Mouse (Mus musculus) embryo, embryonic 9.5 days (tissue): Measurements from ENCODE around the gene Olfr996.
"Not testable (repeated sequence)": the region's sequence is repeated elsewhere in the genome, so short reads cannot be mapped to it uniquely, and the experiment has no call there.

Experiments
- DNase-seq: peaks from one replicate; pipeline ENCODE4 v3.0.0-alpha.2; 2017; ENCODE audit errors: extremely low spot score

Gene Olfr996

DNA sequence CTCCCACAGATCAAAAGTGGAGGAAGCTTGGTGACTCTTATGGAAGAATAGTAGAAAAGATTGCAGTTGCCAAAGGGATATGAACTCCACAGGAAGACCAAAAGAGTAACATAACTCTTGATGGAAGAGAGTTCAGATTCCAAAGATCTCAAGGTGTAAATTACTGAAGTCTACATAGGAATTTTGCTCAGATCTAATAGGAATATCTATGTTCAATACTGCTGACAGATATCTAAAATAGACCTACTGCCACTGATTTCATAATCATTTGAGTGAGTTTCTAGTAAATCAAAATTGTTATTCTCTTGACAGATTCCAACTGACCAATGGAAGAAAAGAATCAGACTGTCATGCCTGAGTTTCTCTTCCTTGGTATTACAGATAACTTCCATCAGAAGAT lies at the start of gene Olfr996:
Gene Olfr996 (plus strand): TSS at position 301 of the 400 bp plus-strand sequence.
- DNase-seq: no peak

DNA sequence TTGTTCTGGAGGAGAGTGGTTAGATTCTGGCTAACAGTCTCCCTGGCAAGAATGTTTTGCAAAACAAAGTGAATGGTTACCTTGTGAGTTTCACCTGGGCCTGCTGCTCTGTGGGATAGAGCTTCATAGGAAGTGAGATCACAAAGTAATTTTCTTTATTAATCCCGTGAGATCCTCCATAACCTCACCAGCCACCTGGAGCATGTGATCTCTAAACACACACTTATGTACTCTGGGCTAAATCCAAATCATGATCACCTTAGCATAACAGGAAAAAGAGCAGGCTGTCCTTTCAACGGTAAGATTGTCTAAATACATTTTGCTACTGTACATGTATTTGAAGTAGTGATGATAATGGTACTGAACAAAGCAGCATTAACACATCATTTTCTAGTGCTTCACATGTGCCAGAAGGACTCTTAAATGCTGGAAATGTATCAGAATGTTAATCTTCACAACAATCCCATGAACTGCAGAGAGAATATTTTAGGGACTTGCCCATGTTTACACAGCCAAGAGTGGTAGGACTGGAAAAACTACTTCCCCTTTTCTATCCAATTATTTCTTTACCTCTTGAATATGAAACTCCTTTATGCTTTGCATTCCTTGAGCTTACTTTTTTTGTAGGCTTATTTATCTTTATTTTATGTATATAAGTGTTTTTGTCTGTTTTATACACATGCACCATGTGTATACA lies 46.8 kb upstream of the Olfr996 start:
- no peak for DNase-seq

DNA sequence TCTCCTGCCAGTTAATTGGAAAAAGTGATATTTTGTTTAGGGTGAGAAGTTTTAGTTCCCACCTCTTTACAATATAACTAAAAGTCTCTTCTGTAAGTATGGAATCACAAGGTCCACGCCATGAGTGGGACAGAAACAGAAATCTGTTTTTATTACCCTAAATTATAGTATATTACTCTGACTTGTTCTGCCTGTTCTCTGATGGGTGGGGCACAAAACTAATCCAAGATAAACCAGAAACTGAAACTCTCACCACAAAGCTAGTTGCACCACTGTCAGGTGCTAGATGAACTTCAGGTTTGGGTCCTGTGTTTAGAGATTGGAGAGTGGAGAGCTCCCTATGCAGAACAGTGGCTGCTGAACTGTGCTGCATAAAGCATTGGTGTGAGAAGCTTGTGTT lies 45.1 kb upstream of the Olfr996 start:
- no peak for DNase-seq

DNA sequence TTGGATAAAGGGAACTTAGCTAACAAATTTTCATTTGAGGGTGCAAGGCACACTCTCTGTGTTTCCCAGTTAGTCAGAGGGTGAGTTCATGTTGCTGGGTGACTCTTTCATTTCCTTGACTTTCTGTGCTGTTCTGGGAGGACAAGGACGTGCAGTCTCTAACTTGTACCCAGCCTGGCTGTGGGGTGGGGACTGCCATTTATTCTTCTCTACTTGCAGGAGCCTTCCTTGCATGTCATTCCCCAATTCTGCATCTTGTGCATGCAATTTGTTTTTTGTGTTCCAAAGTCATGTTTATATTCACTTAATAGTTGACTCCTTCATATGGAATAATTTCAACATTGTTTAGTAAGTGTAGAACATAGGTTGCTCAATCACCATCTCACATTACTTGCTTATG lies 24.2 kb upstream of the Olfr996 start:
- DNase-seq: no peak

DNA sequence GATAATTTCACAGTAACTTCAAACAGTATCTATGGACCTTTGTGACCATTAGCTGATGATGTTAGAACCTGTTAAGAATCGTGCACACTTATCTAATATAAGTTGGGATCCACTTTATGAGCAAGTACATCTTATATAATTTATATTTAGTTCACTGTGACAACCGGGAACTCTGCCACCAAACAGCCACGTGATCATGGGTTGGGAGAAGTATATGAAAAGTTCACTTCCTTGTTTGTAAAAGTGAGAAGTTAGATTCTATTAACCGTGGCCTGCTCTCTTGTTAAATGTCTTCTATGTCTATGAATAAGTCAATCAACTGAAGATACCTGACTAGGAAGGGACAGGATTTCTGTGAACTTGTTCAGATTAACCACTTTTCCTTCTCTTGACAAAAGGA lies 18.8 kb upstream of the Olfr996 start:
- DNase-seq: no peak

DNA sequence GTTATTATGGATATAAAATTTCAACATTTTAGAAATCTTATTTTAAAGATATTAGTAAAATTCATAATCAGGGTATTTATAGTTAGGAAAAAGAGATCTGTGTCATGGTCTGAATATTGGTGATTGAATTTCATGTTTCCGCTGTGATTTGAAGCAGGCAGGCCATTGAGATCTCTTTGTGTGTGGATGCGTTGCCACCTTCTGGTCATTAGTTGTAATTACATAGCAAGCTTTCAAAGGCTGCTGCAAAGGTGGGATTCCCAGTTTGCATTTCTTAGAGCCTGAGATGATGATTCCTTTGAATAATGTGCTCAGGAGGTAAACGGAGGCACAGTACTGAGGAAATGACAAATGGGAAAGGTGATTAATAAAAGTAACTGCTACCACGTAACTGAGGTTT lies 17.8 kb upstream of the Olfr996 start:
- DNase-seq: peak; percentile 34

DNA sequence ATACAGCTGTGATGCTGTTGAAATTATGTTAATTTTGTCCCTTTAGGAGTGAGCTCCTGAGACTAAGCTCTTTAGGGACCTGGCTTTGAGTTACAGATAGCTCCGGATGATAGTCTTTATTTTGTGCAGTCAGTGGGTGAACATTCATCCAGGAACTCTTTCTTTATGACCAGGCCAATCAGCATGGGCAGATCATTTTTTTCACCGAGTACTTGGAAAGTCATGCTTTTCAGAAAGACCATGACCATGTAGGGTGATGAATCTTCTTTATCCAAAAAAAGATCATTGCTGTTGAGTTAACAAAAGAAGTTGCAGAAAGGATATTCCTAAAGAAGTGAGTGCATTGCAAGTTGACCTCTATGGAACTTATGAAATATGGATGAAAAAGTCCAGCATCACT lies 9.6 kb downstream of the Olfr996 start, which contains the start of gene Olfr998:
Gene Olfr998 (plus strand): TSS at position 301 of the 400 bp plus-strand sequence.
- not testable (repeated sequence) for DNase-seq

DNA sequence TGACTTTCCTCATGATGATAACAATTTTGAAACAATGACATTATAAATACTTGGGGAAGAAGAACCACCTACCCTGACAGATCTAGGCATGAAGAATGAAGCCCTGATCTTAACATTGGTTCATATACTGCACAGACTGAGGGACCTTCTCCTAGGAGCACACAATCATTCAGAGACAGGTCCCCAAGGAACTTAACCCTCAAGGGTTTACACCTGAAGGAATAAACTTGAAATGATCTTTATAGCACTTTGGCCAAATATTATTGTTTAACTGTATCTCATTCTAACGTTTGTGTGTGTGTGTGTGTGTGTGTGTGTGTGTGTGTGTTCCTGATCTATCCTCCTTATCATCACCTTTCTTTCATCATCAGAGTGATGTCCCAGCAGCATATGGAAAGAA lies 32.8 kb downstream of the Olfr996 start, which contains the start of gene Olfr1000:
Gene Olfr1000 (minus strand): TSS at position 101 of the 400 bp plus-strand sequence.
- no peak for DNase-seq
